Mouse (Mus musculus): ENCODE data around the gene Gm11639. TPM values are rescaled to one million over a fixed set of nuclear protein-coding genes. Genes with fewer than 3 reads are reported as not detected.

Gm11639 gene
- polyA plus RNA-seq, 1 experiment: 0.17 TPM

DNA sequence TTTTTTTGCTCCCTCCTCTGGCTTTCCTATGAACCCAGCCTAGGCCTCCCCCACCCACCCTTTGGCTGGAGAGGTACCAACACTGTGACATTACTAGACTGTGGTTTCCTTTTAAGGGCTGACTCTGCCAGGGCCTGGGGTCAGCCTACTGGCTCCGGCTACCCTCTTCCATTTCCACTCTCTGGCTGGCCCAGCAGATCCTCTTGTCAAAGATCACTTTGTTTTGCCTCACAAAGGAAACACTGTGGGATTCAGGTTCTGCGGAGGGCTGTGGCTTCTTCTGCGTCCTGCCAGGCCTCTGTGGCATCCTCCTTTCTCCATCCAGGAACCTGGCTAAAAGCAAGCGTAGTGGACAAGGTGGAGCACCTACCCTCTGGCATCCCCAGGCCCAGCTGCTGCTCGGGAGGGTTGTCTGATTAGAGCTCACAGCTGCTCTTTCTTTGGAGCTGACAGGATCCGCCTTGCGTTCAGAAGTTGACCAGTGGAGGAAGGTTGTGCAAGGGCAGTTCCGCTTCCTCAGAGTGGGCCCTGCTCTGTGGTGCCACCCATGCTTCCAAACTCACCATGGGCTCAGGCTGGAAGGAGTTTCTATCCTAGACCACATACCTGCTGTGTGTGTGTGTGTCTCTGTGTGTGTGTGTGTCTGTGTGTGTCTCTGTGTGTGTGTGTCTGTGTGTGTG is 38.2 kb upstream of the Gm11639 start:
- Histone ChIP-seq H3K27ac (ENCODE audit: insufficient read depth, low read length) (0 out of 2 replicates have a peak overlapping the region, but pooled peaks have one; percentile 29), H3K4me1 (ENCODE audit: control insufficient read depth, insufficient read depth, low read length) (no peaks in the 10 kb centered on the region), H3K4me3 (ENCODE audit: insufficient read depth, low read length) (no peak overlapping the region)
- TF ChIP-seq POLR2A (IDR thresholded peaks at IDR 0.05; ENCODE audit: extremely low read depth, insufficient read depth, low read length) (no peak), CTCF (IDR thresholded peaks at IDR 0.05; ENCODE audit: extremely low read depth, insufficient read depth, low read length) (no peak)

DNA sequence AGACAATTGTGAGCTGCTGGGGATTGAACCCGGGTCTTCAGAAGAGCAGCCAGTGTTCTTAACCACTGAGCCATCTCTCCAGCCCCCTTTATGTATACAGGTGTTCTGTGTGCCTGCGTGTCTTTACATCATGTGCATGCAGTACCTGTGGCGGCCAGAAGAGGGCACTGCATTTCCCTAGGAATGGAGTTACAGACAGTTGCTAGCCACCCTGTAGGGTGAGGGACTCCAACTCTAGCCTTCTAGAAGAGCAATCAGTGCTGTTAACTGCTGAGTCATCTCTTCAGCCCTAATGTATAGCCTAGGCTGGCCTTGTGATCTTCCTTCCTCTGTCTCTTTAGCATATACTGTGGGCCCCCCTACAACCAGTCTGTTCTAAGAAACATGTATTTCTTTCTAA is 36.9 kb upstream of the Gm11639 start:
- H3K4me3 ChIP-seq (ENCODE audit: insufficient read depth, low read length): no peak overlapping the region
- TF ChIP-seq POLR2A (IDR thresholded peaks at IDR 0.05; ENCODE audit: extremely low read depth, insufficient read depth, low read length) (no peak), CTCF (IDR thresholded peaks at IDR 0.05; ENCODE audit: extremely low read depth, insufficient read depth, low read length) (peak; percentile 33; the same call in 1 of the 2 replicates)
- no peak overlapping the region for H3K27ac ChIP-seq (ENCODE audit: insufficient read depth, low read length)
- H3K4me1 ChIP-seq (ENCODE audit: control insufficient read depth, insufficient read depth, low read length): no peaks in the 10 kb centered on the region

DNA sequence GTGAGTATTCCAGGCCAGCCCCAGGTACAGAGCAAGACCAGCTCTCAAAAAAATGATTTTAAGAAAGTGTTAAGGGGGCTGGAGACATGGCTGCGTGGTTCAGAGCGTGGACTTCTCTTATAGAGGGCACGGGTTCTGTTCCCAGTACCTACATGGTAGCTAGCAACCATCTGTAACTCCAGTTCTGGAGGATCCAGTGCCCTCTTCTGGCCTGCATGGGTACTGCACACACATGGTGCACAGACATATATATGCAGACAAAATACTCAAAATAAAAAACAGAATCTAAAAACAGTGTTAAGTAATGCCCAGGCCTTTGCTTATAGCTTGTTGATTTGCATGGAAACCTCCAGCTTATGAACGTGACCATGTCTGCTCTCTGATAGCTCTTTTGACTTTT is 24.9 kb upstream of the Gm11639 start:
- H3K4me3 ChIP-seq (ENCODE audit: insufficient read depth, low read length): no peak overlapping the region
- no peak for TF ChIP-seq POLR2A (IDR thresholded peaks at IDR 0.05; ENCODE audit: extremely low read depth, insufficient read depth, low read length)
- H3K4me1 ChIP-seq (ENCODE audit: control insufficient read depth, insufficient read depth, low read length): no peaks in the 10 kb centered on the region
- no peak overlapping the region for H3K27ac ChIP-seq (ENCODE audit: insufficient read depth, low read length)

DNA sequence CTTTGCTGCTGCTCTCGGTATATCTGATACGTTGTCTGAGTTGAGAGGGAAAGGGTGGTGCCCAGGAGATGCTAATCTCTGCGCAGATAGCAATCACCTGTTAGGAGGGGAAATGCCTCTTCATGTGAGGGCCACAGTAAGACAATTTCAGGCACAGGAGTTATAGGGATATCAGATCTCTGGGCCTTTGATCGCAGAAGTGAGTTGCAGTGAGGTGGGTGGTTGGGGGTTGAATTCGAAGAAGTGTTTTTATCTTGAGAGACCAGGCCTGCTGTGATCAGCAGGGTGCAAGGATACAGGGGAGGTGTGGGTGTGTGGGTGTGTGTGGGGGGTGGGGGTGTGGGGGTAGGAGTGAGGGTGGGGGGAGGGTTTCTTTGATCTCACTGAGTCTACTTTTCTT is 24.4 kb upstream of the Gm11639 start:
- TF ChIP-seq CTCF (IDR thresholded peaks at IDR 0.05; ENCODE audit: extremely low read depth, insufficient read depth, low read length) (no peak), POLR2A (IDR thresholded peaks at IDR 0.05; ENCODE audit: extremely low read depth, insufficient read depth, low read length) (no peak)
- H3K27ac ChIP-seq (ENCODE audit: insufficient read depth, low read length): no peak overlapping the region
- no peak overlapping the region for H3K4me3 ChIP-seq (ENCODE audit: insufficient read depth, low read length)
- no peaks in the 10 kb centered on the region for H3K4me1 ChIP-seq (ENCODE audit: control insufficient read depth, insufficient read depth, low read length)

DNA sequence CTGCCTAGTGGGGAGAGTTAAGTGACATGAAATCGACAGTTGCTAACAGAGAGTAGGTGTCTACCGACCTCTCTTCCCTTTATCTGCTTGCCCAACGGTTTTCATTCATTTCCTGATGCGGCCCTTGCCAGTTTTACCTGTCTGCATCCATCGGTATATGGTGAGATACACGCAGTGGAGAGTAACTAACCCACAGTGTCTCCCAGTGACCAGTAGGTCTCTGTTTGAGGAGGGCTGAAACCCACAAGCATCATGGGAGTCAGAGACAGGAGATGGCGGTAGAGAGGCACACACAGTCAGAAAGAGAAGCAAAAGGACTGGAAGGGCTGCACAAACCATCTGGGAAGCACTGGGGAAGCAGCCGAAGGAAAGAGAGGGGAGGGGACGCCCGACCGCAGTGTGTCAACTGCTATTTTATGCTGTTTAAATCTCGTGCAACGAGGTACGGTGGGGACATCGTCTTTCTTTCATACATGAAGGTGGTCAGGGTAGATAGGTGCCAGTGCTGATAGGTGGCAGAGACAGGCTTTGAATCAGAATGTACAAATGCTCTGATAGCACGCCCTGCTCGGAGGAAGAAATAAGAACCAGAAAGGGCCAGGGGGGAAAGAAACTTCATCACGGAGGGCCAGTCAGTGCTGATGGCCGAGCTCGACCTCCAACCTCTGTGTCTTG is 23.8 kb upstream of the Gm11639 start:
- no peak for TF ChIP-seq POLR2A (IDR thresholded peaks at IDR 0.05; ENCODE audit: extremely low read depth, insufficient read depth, low read length)
- TF ChIP-seq CTCF (IDR thresholded peaks at IDR 0.05; ENCODE audit: extremely low read depth, insufficient read depth, low read length): 0 out of 2 replicates have a peak, but pooled peaks have one; percentile 12
- no peak overlapping the region for H3K4me3 ChIP-seq (ENCODE audit: insufficient read depth, low read length)
- no peaks in the 10 kb centered on the region for H3K4me1 ChIP-seq (ENCODE audit: control insufficient read depth, insufficient read depth, low read length)
- no peak overlapping the region for H3K27ac ChIP-seq (ENCODE audit: insufficient read depth, low read length)

DNA sequence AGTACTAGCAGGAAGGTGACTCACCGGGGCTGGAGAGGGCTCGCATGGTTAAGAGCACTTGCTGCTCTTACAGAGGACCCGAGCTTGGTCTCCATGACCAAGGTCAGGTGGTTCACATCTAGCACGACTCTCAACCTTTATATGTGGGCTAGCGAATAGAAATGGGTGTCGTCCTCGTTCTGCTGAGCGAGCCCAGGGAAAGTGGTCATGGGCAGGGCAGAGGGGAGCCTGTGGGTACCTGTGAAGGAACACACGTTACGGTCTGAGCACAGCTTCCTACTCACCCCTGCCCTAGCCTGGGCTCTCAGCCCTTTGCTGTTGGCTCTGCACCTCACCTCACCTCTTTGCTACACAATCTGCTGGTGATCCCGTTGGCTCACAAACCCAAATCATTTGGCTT is 22.9 kb upstream of the Gm11639 start:
- Histone ChIP-seq H3K4me1 (ENCODE audit: control insufficient read depth, insufficient read depth, low read length) (no peaks in the 10 kb centered on the region), H3K4me3 (ENCODE audit: insufficient read depth, low read length) (no peak overlapping the region), H3K27ac (ENCODE audit: insufficient read depth, low read length) (no peak overlapping the region)
- TF ChIP-seq POLR2A (IDR thresholded peaks at IDR 0.05; ENCODE audit: extremely low read depth, insufficient read depth, low read length): no peak
- no peak for TF ChIP-seq CTCF (IDR thresholded peaks at IDR 0.05; ENCODE audit: extremely low read depth, insufficient read depth, low read length)

DNA sequence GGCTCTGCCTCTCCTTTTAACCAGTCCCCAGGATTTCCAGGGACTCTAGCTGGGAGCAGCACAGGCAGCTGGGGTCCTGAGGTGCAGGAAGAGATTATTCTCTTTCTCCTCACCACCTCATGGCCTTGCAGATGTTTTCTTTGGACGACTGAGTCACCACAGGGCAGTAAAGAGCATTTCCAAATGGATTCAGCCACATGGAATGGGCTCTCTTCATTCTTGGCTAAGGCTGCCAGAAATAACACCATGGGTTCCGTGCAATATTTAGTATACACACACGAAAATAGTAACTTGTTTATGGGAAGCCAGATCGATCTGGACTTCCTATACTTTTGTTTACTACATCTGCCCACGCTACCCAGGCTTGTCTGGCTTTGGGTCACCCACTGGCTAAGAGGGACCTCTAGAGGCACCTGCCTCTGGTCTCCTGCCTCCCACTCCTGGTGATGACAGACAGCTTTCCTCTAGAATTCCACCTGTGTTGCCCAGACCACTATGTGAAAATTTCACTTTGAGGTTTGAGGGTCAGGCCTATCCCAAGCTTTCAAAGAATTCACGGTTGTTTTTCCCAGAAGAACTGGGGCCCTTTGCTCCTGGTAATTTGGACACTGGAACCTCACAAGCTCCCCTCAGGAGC is 22.1 kb upstream of the Gm11639 start:
- TF ChIP-seq CTCF (IDR thresholded peaks at IDR 0.05; ENCODE audit: extremely low read depth, insufficient read depth, low read length) (no peak), POLR2A (IDR thresholded peaks at IDR 0.05; ENCODE audit: extremely low read depth, insufficient read depth, low read length) (no peak)
- H3K4me1 ChIP-seq (ENCODE audit: control insufficient read depth, insufficient read depth, low read length): no peaks in the 10 kb centered on the region
- H3K4me3 ChIP-seq (ENCODE audit: insufficient read depth, low read length): no peak overlapping the region
- no peak overlapping the region for H3K27ac ChIP-seq (ENCODE audit: insufficient read depth, low read length)

DNA sequence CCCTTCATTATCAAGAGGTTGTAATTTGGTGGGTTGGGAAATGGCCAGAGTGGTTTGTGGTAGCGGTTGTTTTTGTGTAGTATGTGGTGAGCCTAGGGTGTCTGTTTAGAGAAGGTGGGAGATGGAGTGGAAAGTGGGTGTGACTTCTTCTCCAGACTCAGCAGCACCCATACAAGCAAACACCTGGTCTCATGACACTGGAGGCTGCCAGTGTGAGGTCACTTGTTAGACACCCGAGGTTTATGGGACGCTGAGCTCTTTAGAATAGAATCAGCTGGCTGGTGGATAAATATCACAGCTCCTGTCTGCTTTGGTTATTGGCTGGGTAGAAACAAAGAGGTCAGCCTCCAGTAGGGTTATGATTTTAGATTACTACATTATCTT is 21.6 kb upstream of the Gm11639 start:
- TF ChIP-seq CTCF (IDR thresholded peaks at IDR 0.05; ENCODE audit: extremely low read depth, insufficient read depth, low read length) (no peak), POLR2A (IDR thresholded peaks at IDR 0.05; ENCODE audit: extremely low read depth, insufficient read depth, low read length) (no peak)
- no peaks in the 10 kb centered on the region for H3K4me1 ChIP-seq (ENCODE audit: control insufficient read depth, insufficient read depth, low read length)
- H3K4me3 ChIP-seq (ENCODE audit: insufficient read depth, low read length): no peak overlapping the region
- no peak overlapping the region for H3K27ac ChIP-seq (ENCODE audit: insufficient read depth, low read length)

DNA sequence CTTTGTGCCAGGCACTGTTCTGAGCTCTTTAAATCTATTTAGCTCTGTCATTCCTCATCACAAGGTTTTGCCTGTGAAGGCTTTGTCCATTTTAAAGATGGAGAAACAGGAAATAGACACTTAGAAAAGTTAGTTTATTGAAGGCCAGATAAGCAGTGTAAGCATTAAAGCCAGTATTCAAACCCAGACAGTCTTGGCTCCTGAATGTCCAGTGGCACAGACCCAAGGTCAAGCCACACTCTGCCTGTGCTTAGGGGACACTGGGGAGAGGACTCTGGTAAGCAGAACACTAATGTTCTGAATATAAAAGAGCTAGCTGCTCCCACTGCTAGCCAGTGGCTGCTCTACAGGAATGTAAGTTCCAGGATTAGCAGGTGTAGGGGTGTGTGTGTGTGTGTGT is 21.1 kb upstream of the Gm11639 start:
- H3K4me1 ChIP-seq (ENCODE audit: control insufficient read depth, insufficient read depth, low read length): no peaks in the 10 kb centered on the region

DNA sequence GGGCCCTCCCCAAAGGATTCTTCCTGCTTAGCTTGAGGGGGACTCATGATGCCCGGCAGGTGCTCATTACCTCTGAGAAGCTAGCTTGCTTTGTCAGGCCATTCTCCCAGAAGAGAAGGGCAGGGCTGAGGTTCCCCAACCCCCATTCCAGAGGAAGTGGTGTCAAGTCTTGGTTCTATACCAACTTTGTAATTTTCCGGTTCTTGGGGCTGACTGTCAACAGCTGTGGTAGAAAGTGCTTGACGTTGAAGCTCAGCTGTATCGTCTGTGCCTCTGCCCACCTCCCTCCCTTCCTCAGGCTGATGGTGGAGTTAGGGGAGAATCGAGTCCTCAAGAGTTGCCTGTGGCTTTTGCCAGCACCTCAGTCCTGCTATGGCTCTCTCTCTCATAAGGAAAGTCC is 18.1 kb upstream of the Gm11639 start:
- H3K27ac ChIP-seq (ENCODE audit: insufficient read depth, low read length): no peak overlapping the region
- H3K4me3 ChIP-seq (ENCODE audit: insufficient read depth, low read length): no peak overlapping the region
- no peaks in the 10 kb centered on the region for H3K4me1 ChIP-seq (ENCODE audit: control insufficient read depth, insufficient read depth, low read length)
- TF ChIP-seq CTCF (IDR thresholded peaks at IDR 0.05; ENCODE audit: extremely low read depth, insufficient read depth, low read length): no peak
- no peak for TF ChIP-seq POLR2A (IDR thresholded peaks at IDR 0.05; ENCODE audit: extremely low read depth, insufficient read depth, low read length)

More for the DNA sequence above, 21.1 kb upstream of the Gm11639 start:
- Histone ChIP-seq H3K4me3 (ENCODE audit: insufficient read depth, low read length) (no peak overlapping the region), H3K27ac (ENCODE audit: insufficient read depth, low read length) (no peak overlapping the region)
- TF ChIP-seq POLR2A (IDR thresholded peaks at IDR 0.05; ENCODE audit: extremely low read depth, insufficient read depth, low read length): no peak
- no peak for TF ChIP-seq CTCF (IDR thresholded peaks at IDR 0.05; ENCODE audit: extremely low read depth, insufficient read depth, low read length)

Measured in cortical plate, adult 2 months (tissue).